9 mouse cellular contexts compared by ENCODE assay signal in genomic region chr5:137652474-137652873, GRCm38 (mm10). TPM values are rescaled to one million over a fixed set of nuclear protein-coding genes. Genes with fewer than 3 reads are reported as not detected.
DNase-seq lines count a peak whose midpoint lies in the region; ATAC-seq and TF ChIP-seq lines count a peak whose summit lies in the region.
"Had no signal": no experiment of that assay in that cellular context is flagged by ENCODE, and none has a peak within 500 bp of the region (broad histone marks: within the 10 kb centered on the region; RNA-seq: fewer than 3 reads in every experiment).

No protein-coding gene starts in this region.

- peaks cover 31% of the 10 kb centered on the region for H3K4me1 ChIP-seq in midbrain, embryonic 10.5 days
- peaks cover 28% of the 10 kb centered on the region for H3K4me1 ChIP-seq in midbrain, embryonic 15.5 days
- peaks cover 9% of the 10 kb centered on the region for H3K4me1 ChIP-seq in midbrain, embryonic 12.5 days

- H3K27ac ChIP-seq in midbrain, embryonic 10.5 days (replicated peaks), result no peak overlapping the region
- H3K27ac ChIP-seq in midbrain, embryonic 15.5 days, result no peak overlapping the region
- no peak overlapping the region for H3K27ac ChIP-seq in midbrain, embryonic 12.5 days (replicated peaks)
- H3K27ac ChIP-seq: macrophage had no signal

- H3K9ac ChIP-seq in midbrain, embryonic 15.5 days, result no peak overlapping the region
- no peak overlapping the region for H3K9ac ChIP-seq in midbrain, embryonic 12.5 days (replicated peaks)

- H3K4me3 ChIP-seq in midbrain, embryonic 10.5 days, result no peak overlapping the region
- no peak overlapping the region for H3K4me3 ChIP-seq in midbrain, embryonic 15.5 days
- no peak overlapping the region for H3K4me3 ChIP-seq in midbrain, embryonic 12.5 days

- no peak for ATAC-seq in midbrain, embryonic 15.5 days (replicated peaks)
- ATAC-seq in Patski, result peak; percentile 48
- ATAC-seq in granulocyte monocyte progenitor cell, adult 5-6 weeks (replicated peaks; ENCODE audit: poor library complexity, severe bottlenecking), result peak; percentile 38; the same call in 1 of the 2 replicates
- peak; percentile 29; the same call in 1 of the 2 replicates for ATAC-seq in midbrain, embryonic 12.5 days (ENCODE audit: low FRiP score, low read depth)

- DNase-seq in midbrain, embryonic 10.5 days (ENCODE audit: low spot score), result peak; percentile 68
- DNase-seq in Patski (ENCODE audit: low read depth, low spot score), result no peak
- peak; percentile 70 to 87 for DNase-seq in cerebellum, postnatal 25 days
- DNase-seq in kidney, postnatal 4 days, result peak; percentile 80 to 87
- DNase-seq in thymus, postnatal 10 days (ENCODE audit: low spot score in 2 of 2), result peak; percentile 51 to 82

- H3K27me3 ChIP-seq in midbrain, embryonic 10.5 days (ENCODE audit: low read depth, poor library complexity, severe bottlenecking), result peaks cover under 1% of the 10 kb centered on the region; the same call in 1 of the 2 replicates
- no peaks in the 10 kb centered on the region for H3K27me3 ChIP-seq in midbrain, embryonic 15.5 days (replicated peaks)
- H3K27me3 ChIP-seq in Patski, result no peaks in the 10 kb centered on the region
- H3K27me3 ChIP-seq in midbrain, embryonic 12.5 days, result no peaks in the 10 kb centered on the region; the same call in 1 of the 2 replicates

- CTCF ChIA-PET in Patski (lab: Charles Lee), result interaction anchor here (0.7 to 3.3 kb wide), 15 partner anchors 9 to 108 kb away, joined by 3 to 17 read pairs (median 3); partner anchors contain the start of genes Agfg2, Fbxo24, Gm20605 and Lrch4

- H3K4me2 ChIP-seq in midbrain, embryonic 15.5 days, result no peak overlapping the region
- H3K4me2 ChIP-seq in midbrain, embryonic 12.5 days (replicated peaks), result no peak overlapping the region

- in situ Hi-C loops in Patski (cut with MboI; ENCODE audit: low pct_unique_long_range_greater_than_20kb), result loop anchor here (5.0 kb wide), 3 partner anchors 50 to 120 kb away; partner anchors contain the start of genes Epo, Gnb2 and Mospd3

- H3K36me3 ChIP-seq in midbrain, embryonic 10.5 days, result peaks cover 50% of the 10 kb centered on the region
- H3K36me3 ChIP-seq in midbrain, embryonic 15.5 days (replicated peaks), result peaks cover 3% of the 10 kb centered on the region; the same call in 1 of the 2 replicates
- H3K36me3 ChIP-seq in midbrain, embryonic 12.5 days, result peaks cover 32% of the 10 kb centered on the region

- POLR2A ChIA-PET in Patski (lab: Charles Lee), result interaction anchor here (0.9 kb wide), 1 partner anchor 17 kb away, joined by 3 read pairs; no protein-coding TSS in a partner anchor

- TF ChIP-seq CTCF in Patski (IDR thresholded peaks at IDR 0.05), result no peak

- 19% methylated on average over 3 of the region's 3 CpGs for WGBS in midbrain, embryonic 10.5 days
- 21% methylated on average over 3 of the region's 3 CpGs for WGBS in midbrain, embryonic 15.5 days
- WGBS in midbrain, embryonic 12.5 days, result 26% methylated on average over 3 of the region's 3 CpGs

- H3K9me3 ChIP-seq in midbrain, embryonic 10.5 days (replicated peaks), result no peaks in the 10 kb centered on the region
- no peaks in the 10 kb centered on the region for H3K9me3 ChIP-seq in midbrain, embryonic 15.5 days
- no peaks in the 10 kb centered on the region for H3K9me3 ChIP-seq in midbrain, embryonic 12.5 days

RNA-seq across cellular contexts. Expression of gene Irs3, which starts 7.0 kb away (rescaled TPM):
- polyA plus RNA-seq in midbrain, embryonic 10.5 days (2016; fragmentation: Nextera tagmentation; extraction: Ambion mirVana), result 0.36 and 0.48 TPM in 2 replicates
- polyA plus RNA-seq in midbrain, embryonic 15.5 days (2015; fragmentation: Nextera tagmentation; extraction: Ambion mirVana), result 0.09 and 0.17 TPM in 2 replicates
- 0.09 TPM for polyA plus RNA-seq in Patski (2021)
- not detected in 2 replicates for total RNA-seq in granulocyte monocyte progenitor cell, adult 5-6 weeks (2014; fragmentation: Nextera tagmentation)
- total RNA-seq in granulocyte monocyte progenitor cell, adult 5-6 weeks (2017), result not detected in 2 replicates
- 0.14 and 0.29 TPM in 2 replicates for polyA plus RNA-seq in midbrain, embryonic 12.5 days (2016; fragmentation: Nextera tagmentation; extraction: Ambion mirVana)

RNA-seq across cellular contexts. Expression of gene Sap25, which starts 11.3 kb away (rescaled TPM):
- polyA plus RNA-seq in midbrain, embryonic 10.5 days (2016; fragmentation: Nextera tagmentation; extraction: Ambion mirVana), result 7.7 and 7.8 TPM in 2 replicates
- 4.8 and 6.8 TPM in 2 replicates for polyA plus RNA-seq in midbrain, embryonic 15.5 days (2015; fragmentation: Nextera tagmentation; extraction: Ambion mirVana)
- polyA plus RNA-seq in Patski (2021), result 5.2 TPM
- 32.1 and 55.2 TPM in 2 replicates for total RNA-seq in granulocyte monocyte progenitor cell, adult 5-6 weeks (2014; fragmentation: Nextera tagmentation)
- 9.7 and 20.8 TPM in 2 replicates for total RNA-seq in granulocyte monocyte progenitor cell, adult 5-6 weeks (2017)
- polyA plus RNA-seq in midbrain, embryonic 12.5 days (2016; fragmentation: Nextera tagmentation; extraction: Ambion mirVana), result 8.1 and 10.7 TPM in 2 replicates

RNA-seq across cellular contexts. Expression of gene Gm20605, which starts 23.5 kb away (rescaled TPM):
- polyA plus RNA-seq in midbrain, embryonic 10.5 days (2016; fragmentation: Nextera tagmentation; extraction: Ambion mirVana), result 14.0 and 15.4 TPM in 2 replicates
- 11.3 and 11.8 TPM in 2 replicates for polyA plus RNA-seq in midbrain, embryonic 15.5 days (2015; fragmentation: Nextera tagmentation; extraction: Ambion mirVana)
- 17.5 TPM for polyA plus RNA-seq in Patski (2021)
- total RNA-seq in granulocyte monocyte progenitor cell, adult 5-6 weeks (2014; fragmentation: Nextera tagmentation), result 13.2 and 16.4 TPM in 2 replicates
- 0.62 and 3.6 TPM in 2 replicates for total RNA-seq in granulocyte monocyte progenitor cell, adult 5-6 weeks (2017)
- polyA plus RNA-seq in midbrain, embryonic 12.5 days (2016; fragmentation: Nextera tagmentation; extraction: Ambion mirVana), result 10.7 and 12.9 TPM in 2 replicates

RNA-seq across cellular contexts. Expression of gene Lrch4, which starts 23.6 kb away (rescaled TPM):
- 27.2 and 32.7 TPM in 2 replicates for polyA plus RNA-seq in midbrain, embryonic 10.5 days (2016; fragmentation: Nextera tagmentation; extraction: Ambion mirVana)
- polyA plus RNA-seq in midbrain, embryonic 15.5 days (2015; fragmentation: Nextera tagmentation; extraction: Ambion mirVana), result 18.8 and 19.1 TPM in 2 replicates
- 31.0 TPM for polyA plus RNA-seq in Patski (2021)
- 57.4 and 73.0 TPM in 2 replicates for total RNA-seq in granulocyte monocyte progenitor cell, adult 5-6 weeks (2014; fragmentation: Nextera tagmentation)
- 34.6 and 42.2 TPM in 2 replicates for total RNA-seq in granulocyte monocyte progenitor cell, adult 5-6 weeks (2017)
- polyA plus RNA-seq in midbrain, embryonic 12.5 days (2016; fragmentation: Nextera tagmentation; extraction: Ambion mirVana), result 31.3 and 33.5 TPM in 2 replicates

RNA-seq across cellular contexts. Expression of gene Fbxo24, which starts 23.7 kb away (rescaled TPM):
- polyA plus RNA-seq in midbrain, embryonic 10.5 days (2016; fragmentation: Nextera tagmentation; extraction: Ambion mirVana), result 0.25 and 0.28 TPM in 2 replicates
- polyA plus RNA-seq in midbrain, embryonic 15.5 days (2015; fragmentation: Nextera tagmentation; extraction: Ambion mirVana), result 0.13 and 0.17 TPM in 2 replicates
- polyA plus RNA-seq in Patski (2021), result 2.5 TPM
- not detected in 2 replicates for total RNA-seq in granulocyte monocyte progenitor cell, adult 5-6 weeks (2014; fragmentation: Nextera tagmentation)
- not detected in 2 replicates for total RNA-seq in granulocyte monocyte progenitor cell, adult 5-6 weeks (2017)
- 0.23 and 0.24 TPM in 2 replicates for polyA plus RNA-seq in midbrain, embryonic 12.5 days (2016; fragmentation: Nextera tagmentation; extraction: Ambion mirVana)
- polyA plus RNA-seq: macrophage had no signal
